Mouse (Mus musculus) lung, embryonic 14.5 days (tissue): ENCODE measurements around the gene Snx11. TPM values are rescaled to one million over a fixed set of nuclear protein-coding genes. Genes with fewer than 3 reads are reported as not detected.

Experiments used
- ATAC-seq: fragments of 200-750 bp; cut with Nextera tagmentation; 2 replicates; pipeline ENCODE4 v1.8.0; 2017; ENCODE audit warnings: mild to moderate bottlenecking, moderate TSS enrichment, moderate library complexity; ENCODE audit not compliant: insufficient read depth
- DNase-seq: peaks from one replicate; pipeline ENCODE4 v3.0.0-alpha.2; 2015
- H3K27ac ChIP-seq: fragments of 300-500 bp; sonication (generic); 2 replicates; pipeline ENCODE4 v1.5.1; 2014; ENCODE audit warnings: low read depth, mild to moderate bottlenecking, moderate library complexity
- H3K27me3 ChIP-seq: fragments of 300-500 bp; sonication (generic); 2 replicates; pipeline ENCODE4 v1.6.1; 2014; ENCODE audit warnings: low read length, control low read depth; ENCODE audit not compliant: insufficient read depth
- H3K36me3 ChIP-seq: fragments of 300-500 bp; sonication (generic); 2 replicates; pipeline ENCODE4 v1.6.1; 2014; ENCODE audit warnings: control low read depth; ENCODE audit not compliant: insufficient read depth
- H3K4me1 ChIP-seq: fragments of 300-500 bp; sonication (generic); 2 replicates; pipeline ENCODE4 v1.6.1; 2014; ENCODE audit warnings: antibody characterized with exemption, control low read depth; ENCODE audit not compliant: insufficient read depth
- H3K4me2 ChIP-seq: fragments of 300-500 bp; sonication (generic); 2 replicates; pipeline ENCODE4 v1.6.1; 2014; ENCODE audit warnings: mild to moderate bottlenecking
- H3K4me3 ChIP-seq: fragments of 300-500 bp; sonication (generic); 2 replicates; pipeline ENCODE4 v1.5.1; 2014; ENCODE audit warnings: low read depth, low read length
- H3K9ac ChIP-seq: fragments of 300-500 bp; sonication (generic); 2 replicates; pipeline ENCODE4 v1.6.1; 2014
- H3K9me3 ChIP-seq: fragments of 300-500 bp; sonication (generic); 2 replicates; pipeline ENCODE4 v1.6.1; 2016; ENCODE audit warnings: low read depth, low read length, control low read depth
- CTCF ChIP-seq: IDR thresholded peaks from 2 replicates; pipeline ENCODE4 v1.5.1; 2016; ENCODE audit warnings: antibody characterized with exemption, low read depth
- WGBS: fragments of 180-500 bp; shearing (Covaris S2); extraction: QIAGEN DNeasy Blood & Tissue Kit; methylation state at CpG from one replicate; pipeline ENCODE4 v1.1.7; 2014; 5-methylcytosine and 5-hydroxymethylcytosine counted together
- polyA plus RNA-seq: library from polyadenylated mRNA; unstranded; fragments of >200 nt; fragmentation: Nextera tagmentation; extraction: Ambion mirVana; gene quantifications from 2 replicates; pipeline ENCODE4 v1.2.1, GENCODE M21; 2014

Gene Snx11
- polyA plus RNA-seq, 1 experiment from 2014 or later, result 15.7 TPM

GRCm38 (mm10) chr11:96822675-96823470, 45.5 kb upstream of the Snx11 start:
- no peak for ATAC-seq
- 43% methylated on average over 4 of the region's 4 CpGs for WGBS
- H3K9ac ChIP-seq, result peak overlapping the region; percentile 51; the same call in 1 of the 2 replicates
- DNase-seq, result no peak
- H3K36me3 ChIP-seq, result peaks cover 81% of the 10 kb centered on the region
- H3K27me3 ChIP-seq, result no peaks in the 10 kb centered on the region
- no peaks in the 10 kb centered on the region for H3K9me3 ChIP-seq
- peaks cover 31% of the 10 kb centered on the region for H3K4me1 ChIP-seq
- peak overlapping the region; percentile 95 for H3K4me2 ChIP-seq
- TF ChIP-seq CTCF, result no peak
- 0 out of 2 replicates have a peak overlapping the region, but pooled peaks have one; percentile 70 for H3K27ac ChIP-seq
- peak overlapping the region; percentile 44 for H3K4me3 ChIP-seq

- Histone ChIP-seq H3K36me3 (peaks cover 81% of the 10 kb centered on the region), H3K4me3 (no peak overlapping the region), H3K4me1 (peaks cover 22% of the 10 kb centered on the region), H3K27me3 (no peaks in the 10 kb centered on the region), H3K4me2 (no peak overlapping the region), H3K9ac (no peak overlapping the region), H3K27ac (no peak overlapping the region), H3K9me3 (no peaks in the 10 kb centered on the region)
- no peak for TF ChIP-seq CTCF
- no peak for DNase-seq
- no peak for ATAC-seq
- 86% methylated on average over 10 of the region's 10 CpGs for WGBS
Measured at GRCm38 (mm10) chr11:96821956-96822355, 44.6 kb upstream of the Snx11 start.

GRCm38 (mm10) chr11:96818128-96818710, 40.9 kb upstream of the Snx11 start:
- 81% methylated on average over 8 of the region's 8 CpGs for WGBS
- Histone ChIP-seq H3K4me1 (no peaks in the 10 kb centered on the region; the same call in 1 of the 2 replicates), H3K9me3 (no peaks in the 10 kb centered on the region), H3K4me2 (no peak overlapping the region), H3K4me3 (no peak overlapping the region), H3K9ac (no peak overlapping the region), H3K27me3 (no peaks in the 10 kb centered on the region), H3K36me3 (peaks cover 93% of the 10 kb centered on the region), H3K27ac (no peak overlapping the region)
- ATAC-seq (no peak), DNase-seq (no peak)
- no peak for TF ChIP-seq CTCF

- H3K9me3 ChIP-seq, result no peaks in the 10 kb centered on the region
- H3K27ac ChIP-seq, result no peak overlapping the region
- DNase-seq (no peak), ATAC-seq (no peak)
- H3K36me3 ChIP-seq, result peaks cover 92% of the 10 kb centered on the region
- H3K27me3 ChIP-seq, result no peaks in the 10 kb centered on the region
- WGBS, result 84% methylated on average over 5 of the region's 5 CpGs
- H3K4me2 ChIP-seq, result no peak overlapping the region
- no peak overlapping the region for H3K4me3 ChIP-seq
- TF ChIP-seq CTCF, result no peak
- no peaks in the 10 kb centered on the region for H3K4me1 ChIP-seq
- H3K9ac ChIP-seq, result no peak overlapping the region
Measured at GRCm38 (mm10) chr11:96816979-96817378, 39.6 kb upstream of the Snx11 start.

- Histone ChIP-seq H3K4me1 (no peaks in the 10 kb centered on the region), H3K9me3 (no peaks in the 10 kb centered on the region), H3K4me2 (no peak overlapping the region), H3K36me3 (peaks cover 88% of the 10 kb centered on the region), H3K9ac (no peak overlapping the region), H3K4me3 (no peak overlapping the region), H3K27me3 (no peaks in the 10 kb centered on the region), H3K27ac (no peak overlapping the region)
- no peak for TF ChIP-seq CTCF
- ATAC-seq (no peak), DNase-seq (no peak)
- 91% methylated on average over 1 of the region's 1 CpGs for WGBS
Measured at GRCm38 (mm10) chr11:96816494-96816893, 39.1 kb upstream of the Snx11 start.

GRCm38 (mm10) chr11:96815895-96816294, 38.5 kb upstream of the Snx11 start:
- H3K36me3 ChIP-seq, result peaks cover 85% of the 10 kb centered on the region
- no peaks in the 10 kb centered on the region for H3K27me3 ChIP-seq
- no peak overlapping the region for H3K4me3 ChIP-seq
- DNase-seq (no peak), ATAC-seq (no peak)
- no peak for TF ChIP-seq CTCF
- 95% methylated on average over 2 of the region's 2 CpGs for WGBS
- H3K4me2 ChIP-seq, result no peak overlapping the region
- H3K27ac ChIP-seq, result no peak overlapping the region
- H3K9me3 ChIP-seq, result no peaks in the 10 kb centered on the region
- no peaks in the 10 kb centered on the region for H3K4me1 ChIP-seq
- H3K9ac ChIP-seq, result no peak overlapping the region

GRCm38 (mm10) chr11:96814443-96814842, 37.1 kb upstream of the Snx11 start:
- no peaks in the 10 kb centered on the region for H3K9me3 ChIP-seq
- H3K4me1 ChIP-seq, result no peaks in the 10 kb centered on the region
- DNase-seq, result no peak
- 73% methylated on average over 2 of the region's 2 CpGs for WGBS
- H3K9ac ChIP-seq, result no peak overlapping the region
- H3K4me3 ChIP-seq, result no peak overlapping the region
- ATAC-seq, result no peak
- no peaks in the 10 kb centered on the region for H3K27me3 ChIP-seq
- no peak for TF ChIP-seq CTCF
- no peak overlapping the region for H3K27ac ChIP-seq
- H3K4me2 ChIP-seq, result no peak overlapping the region
- peaks cover 84% of the 10 kb centered on the region for H3K36me3 ChIP-seq
